Mouse (Mus musculus): ENCODE data around the gene Atrnl1.
"Not testable (repeated sequence)": the region's sequence is repeated elsewhere in the genome, so short reads cannot be mapped to it uniquely, and the experiment has no call there.

The Atrnl1 gene

GRCm38 (mm10) chr19:58029661-58030060 is 418.8 kb downstream of the Atrnl1 start:
- peak; percentile 40 to 62 for DNase-seq (ENCODE audit: low spot score in 2 of 2)

GRCm38 (mm10) chr19:58033241-58033640 is 422.4 kb downstream of the Atrnl1 start:
- DNase-seq (ENCODE audit: low spot score in 2 of 2): no peak

- DNase-seq (ENCODE audit: low spot score in 2 of 2): no peak
These were observed 425.3 kb downstream of the Atrnl1 start for GRCm38 (mm10) chr19:58036166-58036565.

GRCm38 (mm10) chr19:58043120-58043519 is 432.3 kb downstream of the Atrnl1 start:
- no peak for DNase-seq (ENCODE audit: low spot score in 2 of 2)

GRCm38 (mm10) chr19:58043550-58043949 is 432.7 kb downstream of the Atrnl1 start:
- DNase-seq (ENCODE audit: low spot score in 2 of 2): no peak

GRCm38 (mm10) chr19:58044816-58045215 is 434.0 kb downstream of the Atrnl1 start:
- no peak for DNase-seq (ENCODE audit: low spot score in 2 of 2)

- no peak for DNase-seq (ENCODE audit: low spot score in 2 of 2)
These were observed 435.8 kb downstream of the Atrnl1 start for GRCm38 (mm10) chr19:58046656-58047055.

GRCm38 (mm10) chr19:58050410-58050809 is 439.6 kb downstream of the Atrnl1 start:
- not testable (repeated sequence) for DNase-seq (ENCODE audit: low spot score in 2 of 2)

- DNase-seq (ENCODE audit: low spot score in 2 of 2): no peak
These were observed 440.2 kb downstream of the Atrnl1 start for GRCm38 (mm10) chr19:58050986-58051385.

- DNase-seq (ENCODE audit: low spot score in 2 of 2): no peak
These were observed 441.1 kb downstream of the Atrnl1 start for GRCm38 (mm10) chr19:58051905-58052304.

- no peak for DNase-seq (ENCODE audit: low spot score in 2 of 2)
These were observed 441.8 kb downstream of the Atrnl1 start for GRCm38 (mm10) chr19:58052444-58053135.

GRCm38 (mm10) chr19:58059719-58060118 is 448.9 kb downstream of the Atrnl1 start:
- DNase-seq (ENCODE audit: low spot score in 2 of 2): no peak

GRCm38 (mm10) chr19:58060199-58060853 is 449.5 kb downstream of the Atrnl1 start:
- DNase-seq (ENCODE audit: low spot score in 2 of 2): no peak

GRCm38 (mm10) chr19:58060854-58061358 is 450.1 kb downstream of the Atrnl1 start:
- no peak for DNase-seq (ENCODE audit: low spot score in 2 of 2)

GRCm38 (mm10) chr19:58061933-58062332 is 451.1 kb downstream of the Atrnl1 start:
- DNase-seq (ENCODE audit: low spot score in 2 of 2): no peak

- no peak for DNase-seq (ENCODE audit: low spot score in 2 of 2)
These were observed 452.7 kb downstream of the Atrnl1 start for GRCm38 (mm10) chr19:58063541-58063940.

- no peak for DNase-seq (ENCODE audit: low spot score in 2 of 2)
These were observed 453.5 kb downstream of the Atrnl1 start for GRCm38 (mm10) chr19:58064116-58065000.

- DNase-seq (ENCODE audit: low spot score in 2 of 2): no peak
These were observed 454.1 kb downstream of the Atrnl1 start for GRCm38 (mm10) chr19:58065001-58065314.

GRCm38 (mm10) chr19:58065514-58065913 is 454.7 kb downstream of the Atrnl1 start:
- no peak for DNase-seq (ENCODE audit: low spot score in 2 of 2)

GRCm38 (mm10) chr19:58068114-58068513 is 457.3 kb downstream of the Atrnl1 start:
- no peak for DNase-seq (ENCODE audit: low spot score in 2 of 2)

GRCm38 (mm10) chr19:58068958-58069357 is 458.1 kb downstream of the Atrnl1 start:
- no peak for DNase-seq (ENCODE audit: low spot score in 2 of 2)

GRCm38 (mm10) chr19:58072404-58072803 is 461.6 kb downstream of the Atrnl1 start:
- DNase-seq (ENCODE audit: low spot score in 2 of 2): no peak

Data from frontal cortex, postnatal 14 days (tissue).